In genomic region chr10:120015117-120015516, GRCm38 (mm10) we compare ENCODE assay signal across 27 mouse cellular contexts.
"Had no signal": no experiment of that assay in that cellular context is flagged by ENCODE, and none has a peak within 500 bp of the region (broad histone marks: within the 10 kb centered on the region; RNA-seq: fewer than 3 reads in every experiment).

No protein-coding gene starts in this region.

- H3K27ac ChIP-seq: gastrocnemius, adult 2 months; heart, embryonic 10.5 days; hindbrain, embryonic 10.5 days; hindbrain, embryonic 12.5 days; hindbrain, embryonic 14.5 days; kidney, embryonic 15.5 days; kidney, postnatal 0 days; limb, embryonic 13.5 days; limb, embryonic 15.5 days; liver, embryonic 13.5 days had no signal

- DNase-seq: forebrain, postnatal 0 days; gastrocnemius, adult 2 months; gastrocnemius, postnatal 10 days; gastrocnemius, postnatal 25 days; heart, adult 18-20 months; heart, postnatal 10 days; heart, postnatal 4 days; kidney, adult 11 months; kidney, adult 2 months; kidney, adult 9 months; kidney, postnatal 14 days; kidney, postnatal 36 days; layer of hippocampus, adult 9-11 months; layer of hippocampus, postnatal 36 days; left cerebral cortex, postnatal 4 days; liver, embryonic 13.5 days had no signal

- H3K9ac ChIP-seq: forebrain, postnatal 0 days; heart, embryonic 12.5 days; hindbrain, embryonic 12.5 days; hindbrain, embryonic 14.5 days; kidney, embryonic 15.5 days; limb, embryonic 13.5 days; limb, embryonic 15.5 days; liver, embryonic 13.5 days had no signal

- ATAC-seq: forebrain, postnatal 0 days; hindbrain, embryonic 16.5 days; inflammation-experienced regulatory T-cells, adult 6 months had no signal

- H3K4me3 ChIP-seq: gastrocnemius, adult 2 months; heart, embryonic 10.5 days; heart, embryonic 12.5 days; hindbrain, embryonic 10.5 days; hindbrain, embryonic 12.5 days; kidney, embryonic 15.5 days; limb, embryonic 13.5 days; limb, embryonic 15.5 days; liver, embryonic 13.5 days had no signal

- H3K4me2 ChIP-seq: heart, embryonic 12.5 days; hindbrain, embryonic 12.5 days; hindbrain, embryonic 14.5 days; kidney, embryonic 15.5 days; limb, embryonic 13.5 days; limb, embryonic 15.5 days; liver, embryonic 13.5 days had no signal

- H3K4me1 ChIP-seq: heart, embryonic 10.5 days; hindbrain, embryonic 10.5 days; hindbrain, embryonic 12.5 days; kidney, embryonic 15.5 days; limb, embryonic 15.5 days; liver, embryonic 13.5 days had no signal

- H3K9me3 ChIP-seq: heart, embryonic 10.5 days; heart, embryonic 12.5 days; hindbrain, embryonic 10.5 days; hindbrain, embryonic 12.5 days; kidney, embryonic 15.5 days; limb, embryonic 13.5 days; limb, embryonic 15.5 days; liver, embryonic 13.5 days had no signal

- H3K36me3 ChIP-seq: kidney, embryonic 15.5 days; limb, embryonic 15.5 days; liver, embryonic 13.5 days had no signal

- H3K27me3 ChIP-seq: heart, embryonic 12.5 days; hindbrain, embryonic 12.5 days; kidney, embryonic 15.5 days; limb, embryonic 13.5 days; limb, embryonic 15.5 days; liver, embryonic 13.5 days had no signal
